Mouse (Mus musculus): Measurements from ENCODE around the gene Carhsp1. TPM values are rescaled to one million over a fixed set of nuclear protein-coding genes. Genes with fewer than 3 reads are reported as not detected.
A peak's percentile ranks its signal among the peaks of the same experiment; 100 is the strongest.

Gene Carhsp1
- 138 and 149 TPM in 2 replicates for polyA plus RNA-seq (2012; rRNA removed)

DNA sequence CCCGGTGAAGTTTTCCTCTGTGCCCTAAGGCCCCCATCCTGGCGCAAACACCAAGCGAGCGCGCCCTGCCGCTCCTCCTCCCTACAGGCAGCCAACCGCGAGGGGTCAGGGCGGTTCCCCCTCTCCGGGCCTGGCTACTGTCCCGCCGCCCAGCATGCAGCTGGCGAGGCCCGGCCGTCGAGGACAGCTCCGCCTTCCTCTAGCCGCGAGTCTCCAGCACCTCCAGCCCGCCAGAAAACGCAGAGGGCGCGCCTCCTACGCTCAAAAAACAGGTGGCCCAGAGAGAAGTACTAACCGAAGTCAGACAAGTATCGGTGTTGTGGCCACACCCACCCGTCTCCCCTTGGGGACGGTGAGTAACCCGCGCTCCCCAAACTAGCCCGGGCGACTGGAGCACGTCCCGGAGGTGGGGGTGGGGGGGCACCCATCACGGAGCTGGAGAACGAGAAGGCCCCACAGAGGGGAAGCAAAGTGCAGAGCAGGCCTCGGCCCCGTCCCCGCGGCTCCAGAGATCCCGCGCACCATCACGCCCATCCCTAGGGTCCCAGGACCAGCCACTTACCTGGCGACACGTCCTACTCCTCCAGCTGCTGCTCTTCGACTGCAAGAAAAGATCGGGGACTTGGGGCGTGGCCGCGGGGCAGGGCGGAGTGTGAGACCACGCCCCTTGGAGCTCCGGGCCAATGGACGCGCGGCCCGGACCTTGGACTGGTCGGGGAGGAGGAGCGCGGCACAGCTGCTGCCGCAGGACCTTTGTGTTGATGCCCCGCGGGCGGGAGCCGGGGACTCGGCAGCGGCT, at the start of gene Carhsp1:
TSS of gene Carhsp1 (minus strand) at position 605 of the 799 bp plus-strand sequence.
- TF ChIP-seq POLR2A (IDR thresholded peaks at IDR 0.05; ENCODE audit: borderline replicate concordance, extremely low read depth, insufficient read depth, insufficient read length, poor library complexity, severe bottlenecking), result peak; percentile 75
- no peak for TF ChIP-seq CTCF (IDR thresholded peaks at IDR 0.05; ENCODE audit: borderline replicate concordance, extremely low read depth, insufficient read depth, insufficient read length)

DNA sequence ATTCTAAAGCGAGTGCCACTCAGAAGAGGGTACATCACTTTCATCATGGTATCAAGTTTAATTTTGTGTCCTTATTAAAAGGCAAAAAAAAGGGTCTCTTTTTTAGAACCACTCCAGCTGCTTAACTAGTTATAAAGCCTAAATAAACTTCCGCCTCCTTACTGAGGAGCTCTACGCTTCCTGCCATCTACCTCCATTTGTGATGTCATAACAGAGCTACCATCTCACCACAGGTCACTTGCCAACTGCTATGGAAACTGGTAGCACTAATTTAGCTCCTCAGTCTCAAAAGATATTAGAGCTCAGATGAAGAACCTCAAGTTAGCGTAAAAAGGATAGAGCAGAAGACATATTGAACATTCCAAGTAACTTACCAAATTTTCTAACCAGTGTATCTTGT, 48.5 kb upstream of the Carhsp1 start:
- no peak for TF ChIP-seq POLR2A (IDR thresholded peaks at IDR 0.05; ENCODE audit: borderline replicate concordance, extremely low read depth, insufficient read depth, insufficient read length, poor library complexity, severe bottlenecking)
- TF ChIP-seq CTCF (IDR thresholded peaks at IDR 0.05; ENCODE audit: borderline replicate concordance, extremely low read depth, insufficient read depth, insufficient read length), result no peak

More for the DNA sequence above, at the start of gene Carhsp1:
- peak; percentile 98 for DNase-seq (ENCODE audit: low read depth)

GRCm38 (mm10) chr16:8717744-8718143, 45.8 kb upstream of the Carhsp1 start:
- TF ChIP-seq CTCF (IDR thresholded peaks at IDR 0.05; ENCODE audit: borderline replicate concordance, extremely low read depth, insufficient read depth, insufficient read length), result no peak
- no peak for TF ChIP-seq POLR2A (IDR thresholded peaks at IDR 0.05; ENCODE audit: borderline replicate concordance, extremely low read depth, insufficient read depth, insufficient read length, poor library complexity, severe bottlenecking)

More for the DNA sequence above, 48.5 kb upstream of the Carhsp1 start:
- no peak for DNase-seq (ENCODE audit: low read depth)

DNA sequence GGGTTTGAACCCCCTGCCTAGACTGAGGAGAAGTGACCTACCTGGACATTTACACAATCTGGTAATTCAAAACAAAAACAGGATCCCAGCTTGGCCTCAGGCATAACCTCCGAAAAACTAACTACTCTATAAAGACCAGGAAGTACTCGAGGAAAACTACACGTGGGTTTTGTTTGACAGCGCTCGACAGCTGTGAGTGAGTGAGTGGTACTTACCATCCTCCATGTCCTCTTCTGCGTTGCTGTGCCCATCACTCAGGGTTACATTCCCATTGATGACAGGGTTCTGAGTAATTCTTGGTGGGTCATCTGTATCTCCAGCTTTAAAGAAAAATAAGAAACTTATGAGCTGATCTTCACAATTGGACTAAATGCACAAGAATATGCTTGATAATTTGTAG, 44.3 kb upstream of the Carhsp1 start:
- no peak for TF ChIP-seq CTCF (IDR thresholded peaks at IDR 0.05; ENCODE audit: borderline replicate concordance, extremely low read depth, insufficient read depth, insufficient read length)
- no peak for TF ChIP-seq POLR2A (IDR thresholded peaks at IDR 0.05; ENCODE audit: borderline replicate concordance, extremely low read depth, insufficient read depth, insufficient read length, poor library complexity, severe bottlenecking)
- no peak for DNase-seq (ENCODE audit: low read depth)

More at GRCm38 (mm10) chr16:8717744-8718143, 45.8 kb upstream of the Carhsp1 start:
- DNase-seq (ENCODE audit: low read depth), result no peak

DNA sequence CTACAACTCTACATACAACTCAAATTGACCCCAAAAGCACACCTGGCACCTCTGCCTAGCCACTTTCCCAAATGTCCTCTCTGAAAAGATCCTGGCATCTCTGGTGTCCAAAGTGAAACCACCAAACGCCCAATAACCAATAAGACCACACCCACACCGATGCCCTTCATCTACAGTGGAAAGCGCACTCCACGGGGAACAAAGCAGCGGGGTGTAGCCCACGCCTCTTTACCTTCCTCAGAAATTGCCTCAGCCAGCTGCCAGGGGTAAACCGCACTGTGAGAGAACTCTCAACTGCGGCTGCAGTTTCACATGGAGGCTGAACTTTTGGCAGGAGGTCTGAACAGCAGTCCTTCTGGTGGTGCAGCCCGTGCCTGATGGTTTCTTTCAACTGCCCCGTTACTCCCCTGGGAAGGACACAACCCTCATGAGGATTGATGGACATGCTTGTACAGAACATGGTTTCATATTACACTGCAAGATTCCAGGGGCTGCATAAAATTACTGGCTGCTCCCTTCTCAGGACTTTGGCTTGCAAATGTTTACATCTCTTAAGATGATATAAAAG, 43.6 kb upstream of the Carhsp1 start:
- TF ChIP-seq CTCF (IDR thresholded peaks at IDR 0.05; ENCODE audit: borderline replicate concordance, extremely low read depth, insufficient read depth, insufficient read length) (no peak), POLR2A (IDR thresholded peaks at IDR 0.05; ENCODE audit: borderline replicate concordance, extremely low read depth, insufficient read depth, insufficient read length, poor library complexity, severe bottlenecking) (no peak)
- DNase-seq (ENCODE audit: low read depth), result no peak

- DNase-seq (ENCODE audit: low read depth), result no peak
- TF ChIP-seq CTCF (IDR thresholded peaks at IDR 0.05; ENCODE audit: borderline replicate concordance, extremely low read depth, insufficient read depth, insufficient read length) (no peak), POLR2A (IDR thresholded peaks at IDR 0.05; ENCODE audit: borderline replicate concordance, extremely low read depth, insufficient read depth, insufficient read length, poor library complexity, severe bottlenecking) (no peak)
Measured at GRCm38 (mm10) chr16:8714851-8715250, 42.9 kb upstream of the Carhsp1 start.

- peak; percentile 31 for DNase-seq (ENCODE audit: low read depth)
Measured at GRCm38 (mm10) chr16:8711998-8712397, 40.0 kb upstream of the Carhsp1 start.

GRCm38 (mm10) chr16:8700586-8700985, 28.6 kb upstream of the Carhsp1 start:
- peak; percentile 16 for DNase-seq (ENCODE audit: low read depth)
- no peak for TF ChIP-seq CTCF (IDR thresholded peaks at IDR 0.05; ENCODE audit: borderline replicate concordance, extremely low read depth, insufficient read depth, insufficient read length)
- TF ChIP-seq POLR2A (IDR thresholded peaks at IDR 0.05; ENCODE audit: borderline replicate concordance, extremely low read depth, insufficient read depth, insufficient read length, poor library complexity, severe bottlenecking), result no peak

More at GRCm38 (mm10) chr16:8711998-8712397, 40.0 kb upstream of the Carhsp1 start:
- no peak for TF ChIP-seq POLR2A (IDR thresholded peaks at IDR 0.05; ENCODE audit: borderline replicate concordance, extremely low read depth, insufficient read depth, insufficient read length, poor library complexity, severe bottlenecking)
- TF ChIP-seq CTCF (IDR thresholded peaks at IDR 0.05; ENCODE audit: borderline replicate concordance, extremely low read depth, insufficient read depth, insufficient read length), result no peak

- DNase-seq (ENCODE audit: low read depth), result no peak
- TF ChIP-seq POLR2A (IDR thresholded peaks at IDR 0.05; ENCODE audit: borderline replicate concordance, extremely low read depth, insufficient read depth, insufficient read length, poor library complexity, severe bottlenecking) (no peak), CTCF (IDR thresholded peaks at IDR 0.05; ENCODE audit: borderline replicate concordance, extremely low read depth, insufficient read depth, insufficient read length) (no peak)
Measured at GRCm38 (mm10) chr16:8699556-8699955, 27.6 kb upstream of the Carhsp1 start.

- TF ChIP-seq CTCF (IDR thresholded peaks at IDR 0.05; ENCODE audit: borderline replicate concordance, extremely low read depth, insufficient read depth, insufficient read length) (no peak), POLR2A (IDR thresholded peaks at IDR 0.05; ENCODE audit: borderline replicate concordance, extremely low read depth, insufficient read depth, insufficient read length, poor library complexity, severe bottlenecking) (no peak)
- DNase-seq (ENCODE audit: low read depth), result no peak
Measured at GRCm38 (mm10) chr16:8691206-8691605, 19.3 kb upstream of the Carhsp1 start.

- DNase-seq (ENCODE audit: low read depth), result peak; percentile 79
- TF ChIP-seq CTCF (IDR thresholded peaks at IDR 0.05; ENCODE audit: borderline replicate concordance, extremely low read depth, insufficient read depth, insufficient read length), result no peak
- TF ChIP-seq POLR2A (IDR thresholded peaks at IDR 0.05; ENCODE audit: borderline replicate concordance, extremely low read depth, insufficient read depth, insufficient read length, poor library complexity, severe bottlenecking), result no peak
Measured at GRCm38 (mm10) chr16:8689979-8690656, 18.2 kb upstream of the Carhsp1 start.
